Mouse (Mus musculus): ENCODE results near the gene Srpk2. TPM values are rescaled to one million over a fixed set of nuclear protein-coding genes. Genes with fewer than 3 reads are reported as not detected.

The Srpk2 gene
- total RNA-seq, 2 experiments from 2014 or later, result 139 to 157 TPM

Other genes starting within 250 kb of the Srpk2 start
- gene Pus7, start 99.1 kb upstream of the Srpk2 start, total RNA-seq (2021), result 10 to 100 TPM; 21.6 to 22.9 TPM
- gene Rint1, start 103.1 kb upstream of the Srpk2 start, total RNA-seq (2021), result 10 to 100 TPM; 20.7 to 22.8 TPM
- 10 to 100 TPM; 77.6 to 85.5 TPM for gene Tomm7, start 159.5 kb upstream of the Srpk2 start, total RNA-seq (2021)

Data from layer of hippocampus, postnatal 14 days (tissue).